Mouse (Mus musculus): ENCODE results near the gene Fcrl1.
A peak's percentile ranks its signal among the peaks of the same experiment; 100 is the strongest.
"Not testable (repeated sequence)": the region's sequence is repeated elsewhere in the genome, so short reads cannot be mapped to it uniquely, and the experiment has no call there.

Gene Fcrl1

GRCm38 (mm10) chr3:87376195-87377165, at the start of gene Fcrl1:
Gene Fcrl1, plus strand, starts transcription at chr3:87376387.
- DNase-seq (ENCODE audit: low read depth): no peak

GRCm38 (mm10) chr3:87337899-87338298, 38.3 kb upstream of the Fcrl1 start:
- DNase-seq (ENCODE audit: low read depth): no peak

DNA sequence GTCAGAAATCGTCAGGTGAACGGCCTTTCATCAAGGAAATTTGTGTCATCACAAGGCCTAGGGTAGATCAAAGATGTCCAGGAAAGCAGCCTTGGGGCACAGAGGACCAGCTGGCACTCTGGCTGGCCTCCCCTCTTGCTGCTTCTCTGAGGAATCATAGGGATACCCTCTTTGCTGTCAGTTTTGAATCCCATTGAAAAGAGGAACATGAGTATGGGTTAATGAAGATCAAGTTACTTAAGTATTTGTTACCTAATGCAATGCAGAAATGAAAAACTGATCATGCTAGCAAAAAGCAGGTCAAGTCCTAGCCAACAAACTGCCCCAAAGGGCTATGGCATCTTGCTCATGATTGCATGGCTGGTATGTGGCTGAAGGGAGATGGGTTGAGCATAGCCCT, 25.2 kb upstream of the Fcrl1 start:
- not testable (repeated sequence) for DNase-seq (ENCODE audit: low read depth)

DNA sequence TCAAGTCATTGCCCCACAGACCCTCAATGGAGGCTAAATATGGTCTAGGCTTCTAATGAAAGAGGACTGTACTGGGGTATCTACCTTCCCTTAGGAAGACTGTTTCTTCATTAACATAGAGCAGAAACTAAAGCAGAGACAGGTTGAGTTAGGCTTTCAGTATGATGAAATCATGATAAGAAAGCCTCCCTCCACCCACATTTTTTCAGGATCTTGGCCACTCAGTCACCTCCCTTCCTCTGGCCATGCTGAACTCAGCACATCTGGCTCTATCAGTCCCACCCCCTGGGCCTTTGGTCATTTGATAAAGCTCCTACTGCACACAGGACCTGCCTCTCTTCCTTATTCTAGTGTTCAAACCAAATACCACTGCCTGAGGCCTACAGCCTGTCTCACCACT, 18.6 kb upstream of the Fcrl1 start, which contains the start of gene Cd5l:
Gene Cd5l, plus strand, starts transcription at position 301 of the 400 bp plus-strand sequence.
- DNase-seq (ENCODE audit: low read depth): no peak

GRCm38 (mm10) chr3:87359215-87359614, 17.0 kb upstream of the Fcrl1 start:
- DNase-seq (ENCODE audit: low read depth): no peak

GRCm38 (mm10) chr3:87360466-87360865, 15.7 kb upstream of the Fcrl1 start:
- DNase-seq (ENCODE audit: low read depth): no peak

DNA sequence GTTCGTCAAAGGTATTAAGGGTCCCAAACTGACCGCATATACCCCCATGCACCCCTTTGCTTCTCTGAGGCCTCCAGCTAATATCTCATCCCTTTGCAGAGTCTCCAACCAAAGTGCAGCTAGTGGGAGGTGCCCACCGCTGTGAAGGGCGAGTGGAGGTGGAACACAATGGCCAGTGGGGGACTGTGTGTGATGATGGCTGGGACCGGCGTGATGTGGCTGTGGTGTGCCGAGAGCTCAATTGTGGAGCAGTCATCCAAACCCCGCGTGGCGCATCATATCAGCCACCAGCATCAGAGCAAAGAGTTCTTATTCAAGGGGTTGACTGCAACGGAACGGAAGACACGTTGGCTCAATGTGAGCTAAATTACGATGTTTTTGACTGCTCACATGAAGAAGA, 10.5 kb upstream of the Fcrl1 start:
- DNase-seq (ENCODE audit: low read depth): no peak

DNA sequence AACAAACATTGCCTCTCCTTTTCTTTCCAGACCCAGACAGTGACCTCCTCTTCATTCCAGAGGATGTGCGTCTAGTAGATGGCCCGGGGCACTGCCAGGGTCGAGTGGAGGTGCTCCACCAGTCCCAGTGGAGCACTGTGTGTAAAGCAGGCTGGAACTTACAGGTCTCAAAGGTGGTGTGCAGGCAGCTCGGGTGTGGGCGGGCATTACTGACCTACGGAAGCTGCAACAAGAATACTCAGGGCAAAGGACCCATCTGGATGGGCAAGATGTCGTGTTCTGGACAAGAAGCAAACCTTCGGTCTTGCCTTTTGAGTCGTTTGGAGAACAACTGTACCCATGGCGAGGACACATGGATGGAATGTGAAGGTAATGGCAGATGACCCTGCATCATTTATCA, 8.7 kb upstream of the Fcrl1 start:
- no peak for DNase-seq (ENCODE audit: low read depth)

DNA sequence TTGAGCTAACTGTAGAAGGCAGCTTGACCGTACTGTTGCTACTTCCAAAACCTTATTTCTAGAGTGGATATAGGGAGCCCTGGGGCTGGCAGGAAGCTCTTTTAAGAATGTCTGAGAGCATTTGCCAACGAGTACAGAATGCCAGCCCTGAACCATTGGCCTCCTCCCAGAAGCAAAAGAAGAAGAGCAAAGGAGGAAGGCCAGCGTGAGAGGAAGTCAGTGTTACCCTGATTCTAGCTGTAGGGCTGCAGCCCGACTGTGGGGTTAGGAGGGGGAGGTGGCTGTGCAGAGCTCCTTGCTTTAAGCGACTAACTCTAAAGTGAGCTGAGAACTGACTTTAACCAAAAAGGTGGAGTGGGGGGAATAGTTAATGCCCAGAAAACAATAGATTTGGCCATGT, 7.0 kb upstream of the Fcrl1 start:
- no peak for DNase-seq (ENCODE audit: low read depth)

GRCm38 (mm10) chr3:87377228-87377627, 1.0 kb downstream of the Fcrl1 start:
- DNase-seq (ENCODE audit: low read depth): no peak

DNA sequence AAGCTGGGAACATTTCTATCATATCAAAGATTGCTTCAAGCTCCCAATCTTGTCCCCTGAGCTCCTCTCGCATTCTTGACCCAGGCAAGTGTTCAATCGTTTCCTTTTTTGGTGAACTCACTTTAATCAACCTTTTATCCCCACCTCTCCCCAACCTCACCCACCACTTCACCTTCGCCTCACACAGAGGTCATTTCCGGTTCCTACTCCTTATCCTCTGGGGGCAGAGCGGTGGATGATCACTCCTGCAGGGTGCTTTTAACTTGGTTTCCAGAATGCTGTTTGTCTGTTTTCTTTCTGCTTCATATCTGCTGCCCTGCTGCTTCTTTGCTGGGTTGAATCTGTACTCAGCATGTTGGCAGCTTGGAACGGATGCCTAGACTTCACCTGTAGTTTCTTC, 1.5 kb downstream of the Fcrl1 start:
- no peak for DNase-seq (ENCODE audit: low read depth)

DNA sequence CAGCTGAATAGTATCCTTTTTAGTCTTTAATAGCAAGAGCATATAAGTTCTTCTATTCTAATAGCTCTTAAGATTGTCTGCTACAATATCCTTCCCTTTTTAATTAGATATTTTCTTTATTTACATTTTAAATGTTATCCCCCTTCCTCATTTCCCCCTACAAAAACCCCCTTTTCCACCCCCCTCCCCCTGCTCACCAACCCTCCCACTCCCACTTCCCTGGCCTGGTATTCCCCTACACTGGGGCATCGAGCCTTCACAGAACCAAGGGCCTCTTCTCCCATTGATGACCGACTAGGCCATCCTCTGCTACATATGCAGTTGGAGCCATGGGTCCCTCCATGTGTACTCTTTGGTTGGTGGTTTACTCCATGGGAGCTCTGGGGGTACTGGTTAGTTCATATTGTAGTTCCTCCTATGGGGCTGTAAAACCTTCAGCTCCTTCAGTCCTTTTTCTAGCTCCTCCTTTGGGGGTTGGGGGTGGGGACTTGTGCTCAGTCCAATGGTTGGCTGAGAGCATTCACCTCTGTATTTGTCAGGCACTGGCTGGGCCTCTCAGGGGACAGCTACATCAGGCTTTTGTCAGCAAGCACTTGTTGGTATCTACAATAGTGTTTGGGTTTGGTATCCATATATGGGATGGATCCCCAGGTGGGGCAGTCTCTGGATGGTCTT, 3.6 kb downstream of the Fcrl1 start:
- not testable (repeated sequence) for DNase-seq (ENCODE audit: low read depth)

- no peak for DNase-seq (ENCODE audit: low read depth)
Observed at GRCm38 (mm10) chr3:87381806-87382712, 5.9 kb downstream of the Fcrl1 start.

DNA sequence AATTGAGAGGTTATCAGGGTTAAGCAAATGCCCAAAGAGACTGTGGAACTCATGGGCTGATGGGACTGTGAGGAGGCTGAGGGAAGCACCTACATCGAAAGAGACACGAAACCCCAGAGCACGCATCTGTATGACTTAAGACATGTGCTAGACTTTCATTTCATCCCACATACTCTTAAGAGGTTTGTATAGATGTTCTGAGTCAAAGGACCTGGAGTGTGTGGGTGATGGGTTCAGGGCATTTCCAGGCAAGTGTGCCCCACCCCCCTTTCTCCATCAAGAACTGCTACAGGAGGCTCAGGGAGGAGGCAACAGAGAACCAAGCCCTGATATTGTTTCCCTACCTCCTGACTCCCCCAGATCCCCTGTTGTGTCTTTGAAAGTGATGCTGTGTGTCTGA, 7.1 kb downstream of the Fcrl1 start:
- no peak for DNase-seq (ENCODE audit: low read depth)

DNA sequence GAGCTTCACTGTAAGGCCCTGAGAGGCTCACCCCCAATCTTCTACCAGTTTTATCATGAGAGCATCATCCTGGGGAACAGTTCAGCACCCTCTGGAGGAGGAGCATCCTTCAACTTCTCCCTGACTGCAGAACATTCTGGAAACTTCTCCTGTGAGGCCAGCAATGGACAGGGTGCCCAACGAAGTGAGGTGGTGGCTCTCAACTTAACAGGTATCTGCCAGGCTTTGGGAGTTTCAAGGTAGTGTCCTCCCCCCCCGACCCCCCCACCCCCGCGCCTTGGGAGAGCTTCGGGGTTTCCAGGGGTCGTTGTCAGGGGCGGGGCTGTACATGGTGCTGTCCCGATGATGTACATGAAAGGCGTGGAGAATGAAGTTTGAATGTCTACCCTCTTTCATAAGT, 8.9 kb downstream of the Fcrl1 start:
- no peak for DNase-seq (ENCODE audit: low read depth)

DNA sequence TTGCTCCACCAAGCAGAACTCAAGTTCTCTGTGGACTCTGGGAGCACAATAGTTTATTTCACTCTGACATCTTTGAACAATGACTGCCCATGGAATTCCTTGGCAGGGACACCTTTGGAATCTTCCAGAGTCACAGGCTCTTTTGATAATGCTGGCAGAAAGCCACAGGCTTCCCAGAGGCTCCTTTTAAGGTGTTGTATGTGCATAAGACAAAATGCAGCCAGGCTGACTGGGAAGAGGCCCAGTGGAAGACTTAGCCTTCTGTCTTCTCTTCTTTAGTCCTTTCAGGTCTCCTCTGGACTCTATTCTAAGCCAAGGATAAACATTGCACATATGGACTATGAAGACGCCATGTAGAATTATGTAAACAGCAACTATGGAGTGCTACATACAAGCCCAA, 14.7 kb downstream of the Fcrl1 start:
- DNase-seq (ENCODE audit: low read depth): no peak

- DNase-seq (ENCODE audit: low read depth): no peak
Observed at GRCm38 (mm10) chr3:87398809-87399208, 22.6 kb downstream of the Fcrl1 start.

GRCm38 (mm10) chr3:87399906-87400305, 23.7 kb downstream of the Fcrl1 start:
- DNase-seq (ENCODE audit: low read depth): no peak

DNA sequence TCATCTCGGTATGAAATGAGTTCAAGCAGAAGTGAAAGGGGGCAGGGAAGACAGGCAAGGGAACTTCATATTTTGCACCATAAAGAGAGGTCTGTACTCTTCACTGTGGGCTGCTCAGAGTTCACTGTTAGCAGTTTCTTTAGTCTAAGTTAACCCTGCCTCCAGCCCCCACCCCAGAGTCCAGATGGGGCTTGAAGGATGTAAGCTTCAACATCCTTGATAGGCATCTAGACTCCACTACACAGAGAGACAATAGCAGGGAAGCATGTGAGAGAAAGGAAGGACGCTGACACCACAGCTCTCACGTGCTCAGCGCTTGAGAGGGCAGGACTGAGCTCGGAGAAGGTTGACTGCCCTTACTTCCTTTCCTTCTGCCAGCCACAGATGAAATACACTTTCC, 25.1 kb downstream of the Fcrl1 start:
- DNase-seq (ENCODE audit: low read depth): no peak

GRCm38 (mm10) chr3:87408171-87408570, 32.0 kb downstream of the Fcrl1 start:
- DNase-seq (ENCODE audit: low read depth): peak; percentile 63

- no peak for DNase-seq (ENCODE audit: low read depth)
Observed at GRCm38 (mm10) chr3:87409196-87409935, 33.2 kb downstream of the Fcrl1 start.
